Mouse (Mus musculus): ENCODE data around the gene Zfp689.

DNA sequence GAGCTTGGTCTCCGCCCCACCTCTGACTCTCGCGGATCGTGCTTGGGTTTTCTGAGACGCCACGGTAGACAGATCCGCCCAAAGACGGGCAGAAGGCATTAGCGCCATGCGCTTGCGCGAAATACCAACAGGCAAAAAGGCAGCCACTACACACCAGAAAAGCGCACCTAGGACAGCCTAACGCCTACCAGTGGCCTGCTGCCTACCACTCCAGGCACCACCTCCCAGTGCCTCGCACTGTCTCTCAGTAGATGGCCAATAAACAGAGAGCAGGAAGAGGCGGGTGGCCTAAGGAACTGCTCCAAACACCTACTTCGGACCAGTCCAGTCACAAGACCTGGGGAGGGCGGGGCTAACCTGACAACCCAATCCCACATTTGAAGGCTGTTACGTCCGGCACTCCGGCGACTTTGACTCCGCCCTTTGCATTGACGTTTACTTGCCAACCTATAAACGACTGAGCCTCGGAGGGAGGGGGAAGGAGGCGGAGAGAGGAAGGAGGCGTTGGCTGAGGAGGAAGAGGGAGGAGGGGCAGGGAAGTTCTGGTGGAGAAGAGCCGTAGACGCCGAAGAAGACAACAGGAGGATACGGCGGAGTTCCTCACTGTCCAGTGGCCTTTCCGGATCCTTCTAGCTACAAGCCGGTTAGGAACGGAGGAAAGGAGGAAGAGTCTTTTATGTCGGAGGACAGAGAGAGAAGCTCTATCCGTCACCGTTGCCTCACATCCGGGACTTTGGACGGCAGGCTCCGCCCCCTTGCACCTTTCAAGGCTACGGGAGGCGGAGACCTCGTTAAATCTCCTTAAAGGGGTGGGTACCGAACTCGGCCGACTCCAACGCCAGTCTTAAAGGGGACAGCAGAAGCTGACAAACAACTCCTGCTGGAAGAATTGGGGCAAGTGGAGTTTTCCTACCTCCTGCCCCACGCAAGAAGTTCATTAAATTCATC lies 29.0 kb upstream of the Zfp689 start:
- peak; percentile 92 for TF ChIP-seq POLR2A (IDR thresholded peaks at IDR 0.05; ENCODE audit: extremely low read depth, insufficient read depth, low read length)
- TF ChIP-seq CTCF (IDR thresholded peaks at IDR 0.05; ENCODE audit: low read depth, low read length), result no peak

All from liver, adult 2 months (tissue).